Mouse (Mus musculus): Measurements from ENCODE around the gene Tpbpb.

- TF ChIP-seq POLR2A (IDR thresholded peaks at IDR 0.05; ENCODE audit: borderline replicate concordance, extremely low read depth, insufficient read depth, insufficient read length, poor library complexity, severe bottlenecking): no peak
- TF ChIP-seq CTCF (IDR thresholded peaks at IDR 0.05; ENCODE audit: borderline replicate concordance, extremely low read depth, insufficient read depth, insufficient read length): no peak
These were observed 9.1 kb downstream of the Tpbpb start for GRCm38 (mm10) chr13:60895406-60896160.
